Mouse (Mus musculus): ENCODE results near the gene Alkal2. TPM values are rescaled to one million over a fixed set of nuclear protein-coding genes. Genes with fewer than 3 reads are reported as not detected.

The Alkal2 gene
- polyA plus RNA-seq, 1 experiment = 0.12 TPM

- Histone ChIP-seq H3K4me1 (replicated peaks; ENCODE audit: control insufficient read depth, insufficient read depth, low read length) (no peaks in the 10 kb centered on the region), H3K36me3 (ENCODE audit: control insufficient read depth, insufficient read depth, low read length) (no peaks in the 10 kb centered on the region), H3K27me3 (ENCODE audit: control insufficient read depth, insufficient read depth, low read length) (no peaks in the 10 kb centered on the region; the same call in 1 of the 2 replicates), H3K27ac (ENCODE audit: control insufficient read depth, insufficient read depth, low read length) (no peak overlapping the region), H3K4me3 (ENCODE audit: control insufficient read depth, insufficient read depth, low read length) (no peak overlapping the region)
- peak; percentile 17 for DNase-seq
- TF ChIP-seq POLR2A (IDR thresholded peaks at IDR 0.05; ENCODE audit: control insufficient read depth, extremely low read depth, insufficient read depth, low read length, poor library complexity) (no peak), CTCF (IDR thresholded peaks at IDR 0.05; ENCODE audit: borderline replicate concordance, control insufficient read depth, extremely low read depth, insufficient read depth, low read length, poor library complexity) (no peak)
- 52% methylated on average over 5 of the region's 5 CpGs for WGBS
Observed at GRCm38 (mm10) chr12:30890067-30890466, 5.9 kb downstream of the Alkal2 start.

- DNase-seq = no peak
- Histone ChIP-seq H3K27me3 (ENCODE audit: control insufficient read depth, insufficient read depth, low read length) (no peaks in the 10 kb centered on the region), H3K27ac (ENCODE audit: control insufficient read depth, insufficient read depth, low read length) (no peak overlapping the region), H3K4me3 (ENCODE audit: control insufficient read depth, insufficient read depth, low read length) (no peak overlapping the region), H3K36me3 (ENCODE audit: control insufficient read depth, insufficient read depth, low read length) (no peaks in the 10 kb centered on the region), H3K4me1 (replicated peaks; ENCODE audit: control insufficient read depth, insufficient read depth, low read length) (no peaks in the 10 kb centered on the region)
- no peak for TF ChIP-seq CTCF (IDR thresholded peaks at IDR 0.05; ENCODE audit: borderline replicate concordance, control insufficient read depth, extremely low read depth, insufficient read depth, low read length, poor library complexity)
- no peak for TF ChIP-seq POLR2A (IDR thresholded peaks at IDR 0.05; ENCODE audit: control insufficient read depth, extremely low read depth, insufficient read depth, low read length, poor library complexity)
- 94% methylated on average over 7 of the region's 7 CpGs for WGBS
Observed at GRCm38 (mm10) chr12:30891438-30891837, 7.3 kb downstream of the Alkal2 start.

- H3K27me3 ChIP-seq (ENCODE audit: control insufficient read depth, insufficient read depth, low read length) = no peaks in the 10 kb centered on the region
- H3K27ac ChIP-seq (ENCODE audit: control insufficient read depth, insufficient read depth, low read length) = no peak overlapping the region
- TF ChIP-seq POLR2A (IDR thresholded peaks at IDR 0.05; ENCODE audit: control insufficient read depth, extremely low read depth, insufficient read depth, low read length, poor library complexity) (no peak), CTCF (IDR thresholded peaks at IDR 0.05; ENCODE audit: borderline replicate concordance, control insufficient read depth, extremely low read depth, insufficient read depth, low read length, poor library complexity) (no peak)
- no peak overlapping the region for H3K4me3 ChIP-seq (ENCODE audit: control insufficient read depth, insufficient read depth, low read length)
- WGBS = 98% methylated on average over 4 of the region's 4 CpGs
- no peak for DNase-seq
- no peaks in the 10 kb centered on the region for H3K36me3 ChIP-seq (ENCODE audit: control insufficient read depth, insufficient read depth, low read length)
- H3K4me1 ChIP-seq (replicated peaks; ENCODE audit: control insufficient read depth, insufficient read depth, low read length) = no peaks in the 10 kb centered on the region
Observed at GRCm38 (mm10) chr12:30897039-30897438, 12.9 kb downstream of the Alkal2 start.

GRCm38 (mm10) chr12:30908658-30909057 lies 24.5 kb downstream of the Alkal2 start:
- WGBS = 93% methylated on average over 1 of the region's 1 CpGs
- Histone ChIP-seq H3K4me3 (ENCODE audit: control insufficient read depth, insufficient read depth, low read length) (no peak overlapping the region), H3K27ac (ENCODE audit: control insufficient read depth, insufficient read depth, low read length) (no peak overlapping the region), H3K36me3 (ENCODE audit: control insufficient read depth, insufficient read depth, low read length) (no peaks in the 10 kb centered on the region), H3K27me3 (ENCODE audit: control insufficient read depth, insufficient read depth, low read length) (peaks cover 6% of the 10 kb centered on the region; the same call in 1 of the 2 replicates), H3K4me1 (replicated peaks; ENCODE audit: control insufficient read depth, insufficient read depth, low read length) (peaks cover 13% of the 10 kb centered on the region)
- no peak for TF ChIP-seq POLR2A (IDR thresholded peaks at IDR 0.05; ENCODE audit: control insufficient read depth, extremely low read depth, insufficient read depth, low read length, poor library complexity)
- TF ChIP-seq CTCF (IDR thresholded peaks at IDR 0.05; ENCODE audit: borderline replicate concordance, control insufficient read depth, extremely low read depth, insufficient read depth, low read length, poor library complexity) = no peak
- no peak for DNase-seq

GRCm38 (mm10) chr12:30909881-30910280 lies 25.8 kb downstream of the Alkal2 start:
- 97% methylated on average over 2 of the region's 2 CpGs for WGBS

GRCm38 (mm10) chr12:30910860-30911259 lies 26.7 kb downstream of the Alkal2 start:
- H3K27me3 ChIP-seq (ENCODE audit: control insufficient read depth, insufficient read depth, low read length) = peaks cover 6% of the 10 kb centered on the region; the same call in 1 of the 2 replicates
- peaks cover 13% of the 10 kb centered on the region for H3K4me1 ChIP-seq (replicated peaks; ENCODE audit: control insufficient read depth, insufficient read depth, low read length)
- H3K4me3 ChIP-seq (ENCODE audit: control insufficient read depth, insufficient read depth, low read length) = peak overlapping the region; percentile 87
- DNase-seq = no peak
- no peaks in the 10 kb centered on the region for H3K36me3 ChIP-seq (ENCODE audit: control insufficient read depth, insufficient read depth, low read length)
- TF ChIP-seq POLR2A (IDR thresholded peaks at IDR 0.05; ENCODE audit: control insufficient read depth, extremely low read depth, insufficient read depth, low read length, poor library complexity) = no peak
- no peak for TF ChIP-seq CTCF (IDR thresholded peaks at IDR 0.05; ENCODE audit: borderline replicate concordance, control insufficient read depth, extremely low read depth, insufficient read depth, low read length, poor library complexity)
- H3K27ac ChIP-seq (ENCODE audit: control insufficient read depth, insufficient read depth, low read length) = no peak overlapping the region
- 14% methylated on average over 8 of the region's 8 CpGs for WGBS

More at GRCm38 (mm10) chr12:30909881-30910280, 25.8 kb downstream of the Alkal2 start:
- Histone ChIP-seq H3K36me3 (ENCODE audit: control insufficient read depth, insufficient read depth, low read length) (no peaks in the 10 kb centered on the region), H3K27ac (ENCODE audit: control insufficient read depth, insufficient read depth, low read length) (no peak overlapping the region), H3K27me3 (ENCODE audit: control insufficient read depth, insufficient read depth, low read length) (peaks cover 6% of the 10 kb centered on the region; the same call in 1 of the 2 replicates), H3K4me3 (ENCODE audit: control insufficient read depth, insufficient read depth, low read length) (no peak overlapping the region), H3K4me1 (replicated peaks; ENCODE audit: control insufficient read depth, insufficient read depth, low read length) (peaks cover 13% of the 10 kb centered on the region)
- no peak for DNase-seq
- no peak for TF ChIP-seq CTCF (IDR thresholded peaks at IDR 0.05; ENCODE audit: borderline replicate concordance, control insufficient read depth, extremely low read depth, insufficient read depth, low read length, poor library complexity)
- no peak for TF ChIP-seq POLR2A (IDR thresholded peaks at IDR 0.05; ENCODE audit: control insufficient read depth, extremely low read depth, insufficient read depth, low read length, poor library complexity)

Data from thymus, adult 2 months (tissue).